Mouse (Mus musculus) heart, postnatal 0 days (tissue): ENCODE data around the gene Tmbim4.

Source experiments
- CTCF ChIP-seq: IDR thresholded peaks from 2 replicates; pipeline ENCODE4 v1.5.1; 2016; ENCODE audit warnings: antibody characterized with exemption, control low read depth, low read depth
- EP300 ChIP-seq: IDR thresholded peaks from 2 replicates; pipeline ENCODE4 v1.6.1; 2016; ENCODE audit warnings: antibody characterized with exemption, low read depth

GRCm38 (mm10) chr10:120218996-120219395 lies 17.6 kb downstream of the Tmbim4 start:
- TF ChIP-seq EP300, result no peak
- no peak for TF ChIP-seq CTCF
